Mouse (Mus musculus): Measurements from ENCODE around the gene Idua.

Gene Idua

DNA sequence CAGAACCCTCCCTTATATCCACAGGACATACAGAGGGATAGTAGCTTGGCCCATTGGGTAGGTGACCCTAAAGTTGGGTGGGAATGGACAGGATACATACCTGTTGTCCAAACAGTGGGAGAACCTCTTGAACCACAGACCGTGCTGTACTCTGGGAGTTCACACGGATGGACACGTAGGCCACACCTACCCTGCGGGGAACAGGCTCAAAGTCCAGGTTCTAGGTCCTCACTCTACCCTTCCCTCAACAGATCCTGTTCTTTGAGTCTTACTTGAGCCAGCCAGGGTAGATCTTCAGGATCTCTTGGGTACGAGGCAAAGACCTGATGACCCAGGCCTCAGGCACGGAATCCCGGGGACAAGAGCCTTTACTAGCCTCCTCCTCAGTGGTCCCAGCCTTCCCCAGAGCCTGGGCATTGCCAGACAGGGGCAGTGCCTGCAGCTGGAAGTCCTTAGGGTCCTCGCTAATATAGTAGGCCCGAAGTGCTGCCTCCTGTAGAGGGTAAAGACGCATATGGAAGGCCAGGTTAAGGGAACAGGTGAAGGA, 5.6 kb upstream of the Idua start:
- no peak for DNase-seq (ENCODE audit: low spot score in 2 of 2)

DNA sequence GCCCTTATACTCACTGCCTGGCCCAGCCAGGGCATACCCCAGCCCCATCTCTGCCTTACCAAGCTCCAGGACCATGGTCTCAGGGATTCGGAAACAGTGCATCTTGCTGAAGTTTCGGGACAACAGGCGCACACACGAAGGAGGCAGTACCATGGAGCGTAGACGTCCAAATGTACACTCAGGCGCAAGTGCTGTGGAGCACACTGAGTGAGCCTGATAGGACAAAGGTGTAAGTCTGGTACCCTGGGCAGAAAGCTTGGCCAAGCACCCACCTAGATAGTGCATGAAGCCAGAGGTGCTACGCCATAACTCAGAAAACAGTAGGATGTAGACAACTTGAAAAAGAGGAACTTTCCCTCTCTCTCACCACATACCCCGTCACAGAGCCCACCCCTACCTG, 4.8 kb upstream of the Idua start:
- no peak for DNase-seq (ENCODE audit: low spot score in 2 of 2)

DNA sequence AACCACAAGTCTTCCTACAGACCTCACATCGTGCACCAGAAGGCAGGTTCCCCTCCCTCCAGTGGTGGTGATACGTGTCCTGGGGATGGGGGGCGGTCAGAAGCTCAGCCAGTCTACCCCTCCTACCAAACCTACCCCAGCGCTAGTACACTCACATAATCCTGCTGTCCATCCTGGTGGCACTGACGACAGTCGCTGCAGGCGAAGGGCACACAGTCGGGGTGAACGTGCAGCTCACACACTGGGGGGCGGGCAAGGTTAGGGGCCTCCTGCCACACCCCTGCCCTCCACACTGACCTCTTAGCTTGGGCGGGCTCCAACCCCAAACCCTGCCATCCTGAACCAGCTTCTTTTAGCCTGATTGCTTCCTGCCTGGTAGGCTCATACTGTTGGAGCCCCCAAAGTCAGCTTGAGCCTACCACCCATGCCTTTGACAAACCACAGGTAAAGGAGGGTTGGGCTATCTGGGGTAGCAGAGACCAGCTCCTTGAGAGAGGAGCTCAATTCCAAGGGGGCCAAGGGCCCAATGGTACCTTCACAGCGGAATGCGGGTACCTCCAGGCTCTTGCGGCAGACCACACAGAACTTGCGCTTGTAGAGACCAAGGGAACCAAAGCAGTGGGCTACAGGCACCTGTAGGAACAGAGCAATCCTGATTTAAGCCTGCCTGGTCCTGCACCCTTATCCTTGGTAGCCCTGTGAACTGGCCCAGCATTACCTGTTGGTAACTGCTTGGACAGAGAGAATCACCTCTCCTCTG, 4.1 kb upstream of the Idua start:
- DNase-seq (ENCODE audit: low spot score in 2 of 2) = no peak

- no peak for DNase-seq (ENCODE audit: low spot score in 2 of 2)
Measured at GRCm38 (mm10) chr5:108657406-108657805, 2.7 kb upstream of the Idua start.

GRCm38 (mm10) chr5:108658611-108659010, 1.5 kb upstream of the Idua start:
- no peak for DNase-seq (ENCODE audit: low spot score in 2 of 2)

- peak; percentile 89 to 91 for DNase-seq (ENCODE audit: low spot score in 2 of 2)
Measured at GRCm38 (mm10) chr5:108660632-108661268, 619 bp downstream of the Idua start.

DNA sequence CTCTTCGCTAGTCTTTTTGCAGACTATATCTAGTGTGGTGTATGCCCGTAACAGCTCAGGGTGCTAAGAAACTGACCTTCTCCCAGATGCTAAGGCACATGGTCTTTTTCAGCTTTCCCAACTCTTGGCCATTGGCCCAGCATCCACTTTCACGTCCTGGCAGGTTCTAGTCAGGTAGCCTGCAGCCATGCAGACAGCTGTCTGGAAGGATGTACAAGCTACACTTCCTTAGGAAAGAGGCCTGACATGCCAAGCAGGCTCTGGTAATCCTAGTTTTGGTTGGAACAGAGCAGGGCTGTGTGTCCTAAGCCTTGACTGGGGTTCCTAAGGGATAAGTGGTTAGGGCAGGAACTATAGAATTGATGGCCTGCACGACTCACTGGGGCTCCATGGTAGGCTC, 2.6 kb downstream of the Idua start:
- DNase-seq (ENCODE audit: low spot score in 2 of 2) = no peak

- DNase-seq (ENCODE audit: low spot score in 2 of 2) = no peak
Measured at GRCm38 (mm10) chr5:108665066-108665465, 4.9 kb downstream of the Idua start.

GRCm38 (mm10) chr5:108667370-108667769, 7.2 kb downstream of the Idua start:
- no peak for DNase-seq (ENCODE audit: low spot score in 2 of 2)

DNA sequence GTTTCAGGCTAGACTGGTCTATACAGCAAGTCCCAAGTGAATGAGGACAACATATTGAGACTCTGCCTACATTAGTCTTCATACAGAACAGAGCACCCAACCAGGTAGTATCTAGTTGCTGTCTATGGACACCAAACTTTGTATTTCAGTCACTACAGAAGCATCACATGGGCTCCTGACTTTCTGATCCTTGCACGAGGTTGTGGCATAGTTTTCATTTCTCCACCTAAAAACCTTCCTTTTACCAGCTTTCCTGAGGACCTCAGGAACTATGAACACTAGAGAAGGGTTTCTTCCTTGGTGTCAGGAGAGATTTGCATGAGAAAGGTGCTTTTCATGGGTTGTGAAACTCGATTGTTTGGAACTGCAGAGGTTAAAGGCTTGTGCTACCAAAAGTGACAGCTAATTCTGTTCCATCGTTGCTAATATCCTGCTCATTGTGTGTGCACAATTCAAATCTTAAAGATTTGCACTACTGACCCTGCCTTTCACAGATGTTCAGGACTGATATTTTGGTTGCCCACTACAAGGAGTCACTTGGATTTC, 8.3 kb downstream of the Idua start:
- no peak for DNase-seq (ENCODE audit: low spot score in 2 of 2)

- DNase-seq (ENCODE audit: low spot score in 2 of 2) = peak; percentile 85 to 91
Measured at GRCm38 (mm10) chr5:108668977-108669936, 9.1 kb downstream of the Idua start, which contains the start of gene Dgkq. Dgkq (minus strand) TSS chr5:108669672.

DNA sequence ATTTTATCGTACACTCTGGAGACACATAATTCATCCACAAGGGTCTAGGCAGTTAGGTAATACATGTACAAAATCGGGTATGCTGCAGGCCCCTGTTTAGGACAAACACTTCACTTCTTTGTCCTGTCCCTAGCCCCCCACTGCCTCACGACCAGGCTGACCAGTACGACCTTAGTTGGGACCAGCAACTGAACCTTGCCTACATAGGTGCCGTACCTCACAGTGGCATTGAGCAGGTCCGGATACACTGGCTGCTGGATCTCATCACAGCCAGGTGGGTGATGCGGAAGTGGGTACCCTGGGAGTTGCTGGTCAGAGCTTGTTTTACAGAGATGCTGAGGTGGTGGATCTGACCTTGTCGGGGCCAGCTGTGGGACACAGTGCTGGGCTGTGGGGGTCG, 9.9 kb downstream of the Idua start:
- no peak for DNase-seq (ENCODE audit: low spot score in 2 of 2)

DNA sequence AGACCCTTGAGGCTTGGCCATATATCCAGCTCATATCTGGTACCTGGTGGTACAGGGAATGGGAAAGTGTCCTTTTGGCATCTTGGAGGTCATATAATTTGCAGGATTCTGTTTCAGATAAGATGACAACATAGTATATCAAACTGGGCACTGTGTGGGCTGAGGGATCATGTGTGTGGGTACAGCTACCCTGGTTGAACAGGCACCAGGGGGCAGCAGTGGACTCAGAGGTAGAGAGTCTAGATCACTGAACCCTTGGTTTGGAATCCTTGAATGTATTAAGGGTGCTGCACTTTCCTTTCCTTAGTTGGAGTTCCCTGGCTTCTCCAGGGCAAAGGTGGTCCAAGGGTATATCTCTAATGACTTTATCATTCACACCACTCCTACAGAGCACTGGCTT, 10.7 kb downstream of the Idua start:
- DNase-seq (ENCODE audit: low spot score in 2 of 2) = peak in 1 of 2 experiments; percentile 29

GRCm38 (mm10) chr5:108671757-108672156, 11.6 kb downstream of the Idua start:
- DNase-seq (ENCODE audit: low spot score in 2 of 2) = no peak

DNA sequence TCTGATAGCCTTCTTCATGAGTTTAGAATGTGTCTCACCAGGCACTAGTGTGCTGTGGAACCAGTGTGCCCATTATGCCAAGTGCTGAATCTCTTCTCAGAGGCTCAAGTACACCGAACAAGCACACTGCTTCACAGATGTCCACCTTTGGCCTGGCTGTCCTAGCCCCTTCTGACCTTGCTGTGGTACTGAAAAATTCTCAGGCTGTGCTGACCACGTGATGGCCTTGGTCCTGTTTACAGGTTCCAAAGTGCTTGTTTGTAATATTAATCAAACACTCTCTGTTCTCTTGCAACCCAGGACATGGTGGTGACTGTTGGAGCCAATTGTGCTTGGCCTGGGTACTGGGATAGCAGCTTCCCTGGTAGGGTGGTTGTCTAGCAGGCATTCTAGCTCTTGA, 14.5 kb downstream of the Idua start:
- no peak for DNase-seq (ENCODE audit: low spot score in 2 of 2)

DNA sequence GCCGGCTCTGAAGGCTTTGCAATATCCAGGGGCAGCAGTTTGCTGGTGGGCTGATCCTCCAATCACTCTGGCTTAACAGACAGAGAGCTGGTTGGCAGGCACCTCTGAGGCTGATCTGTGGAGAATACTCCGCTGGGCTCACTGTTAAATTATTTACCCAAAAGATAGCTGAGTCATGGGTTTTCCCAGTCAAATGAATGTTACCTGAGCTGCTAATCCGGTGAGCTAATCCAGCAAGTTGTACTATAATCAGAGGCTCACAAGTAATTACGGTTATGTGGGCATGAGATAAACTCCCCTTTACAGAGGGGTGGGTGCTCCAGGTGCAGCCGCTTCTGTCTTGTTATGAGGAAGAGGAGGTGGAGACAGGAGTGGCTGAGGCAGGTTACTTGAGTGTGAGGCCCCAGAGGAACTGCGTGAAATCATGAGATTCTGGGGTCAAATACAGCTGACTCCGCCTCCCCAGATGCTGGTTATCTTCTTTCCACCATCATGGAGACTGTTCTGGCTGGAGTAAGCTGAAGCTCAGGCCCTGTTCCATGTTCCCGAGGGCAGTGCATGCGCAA, 15.2 kb downstream of the Idua start, which contains the start of gene Slc26a1:
Gene Slc26a1, minus strand, starts transcription at position 319 of the 566 bp plus-strand sequence.
- no peak for DNase-seq (ENCODE audit: low spot score in 2 of 2)

DNA sequence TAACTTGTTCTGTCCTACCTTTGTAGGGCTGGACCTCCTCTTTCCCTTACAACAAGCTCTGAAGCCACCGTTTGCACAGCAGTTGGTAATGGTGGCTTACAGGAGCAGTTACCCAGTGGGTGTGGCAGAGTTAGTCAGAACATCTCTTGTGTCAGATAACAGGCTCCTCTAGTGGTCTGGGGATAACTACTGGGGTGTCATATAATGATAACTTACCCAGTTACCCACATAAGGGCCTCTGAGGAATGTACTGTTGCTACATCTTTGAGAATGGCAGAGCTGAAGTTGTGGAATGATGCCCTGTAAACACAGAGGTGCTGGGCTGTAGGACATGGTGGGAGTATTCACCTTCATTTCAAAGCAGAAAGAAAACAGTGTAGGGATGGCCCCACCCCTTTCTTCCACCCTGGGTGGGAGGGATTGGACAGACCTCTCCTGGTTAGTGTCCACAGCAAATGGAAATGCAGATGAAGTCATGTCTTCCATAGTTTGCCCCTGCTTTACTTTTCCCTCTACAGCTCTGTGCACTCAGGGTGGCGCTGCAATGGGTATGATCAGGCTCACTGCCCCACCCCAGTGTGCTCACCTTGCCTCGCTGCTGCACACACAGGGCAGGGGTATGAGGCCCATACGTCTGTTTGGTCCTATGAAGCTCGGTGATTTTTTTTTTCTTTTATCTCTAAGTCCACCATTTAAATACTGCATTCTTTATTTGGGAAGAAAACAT, 16.8 kb downstream of the Idua start:
- DNase-seq (ENCODE audit: low spot score in 2 of 2) = no peak

- DNase-seq (ENCODE audit: low spot score in 2 of 2) = no peak
Measured at GRCm38 (mm10) chr5:108677605-108678295, 17.6 kb downstream of the Idua start.

DNA sequence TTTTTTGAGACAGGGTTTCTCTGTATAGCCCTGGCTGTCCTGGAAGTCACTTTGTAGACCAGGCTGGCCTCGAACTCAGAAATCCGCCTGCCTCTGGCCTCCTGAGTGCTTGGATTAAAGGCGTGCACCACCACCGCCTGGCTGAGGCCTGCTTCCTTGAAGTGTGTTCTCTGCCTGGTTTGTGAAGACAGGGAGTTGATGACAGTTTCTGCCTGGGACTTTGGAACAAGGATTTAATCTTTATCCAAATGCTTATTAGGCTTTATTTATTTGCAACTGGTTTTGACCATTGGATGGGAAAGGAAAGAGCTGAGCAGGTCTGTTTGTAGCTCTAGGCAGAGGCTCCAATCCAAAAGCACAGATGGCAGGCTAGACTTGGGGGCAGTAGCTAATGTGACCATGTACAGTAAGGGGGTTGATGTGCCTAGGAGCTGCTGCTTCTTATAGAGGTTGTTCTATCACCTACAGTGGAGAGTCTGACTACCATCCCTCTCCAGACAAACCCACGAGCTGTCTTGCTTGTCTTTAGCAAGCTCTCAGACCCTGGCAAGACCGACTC, 18.2 kb downstream of the Idua start:
- DNase-seq (ENCODE audit: low spot score in 2 of 2) = no peak

DNA sequence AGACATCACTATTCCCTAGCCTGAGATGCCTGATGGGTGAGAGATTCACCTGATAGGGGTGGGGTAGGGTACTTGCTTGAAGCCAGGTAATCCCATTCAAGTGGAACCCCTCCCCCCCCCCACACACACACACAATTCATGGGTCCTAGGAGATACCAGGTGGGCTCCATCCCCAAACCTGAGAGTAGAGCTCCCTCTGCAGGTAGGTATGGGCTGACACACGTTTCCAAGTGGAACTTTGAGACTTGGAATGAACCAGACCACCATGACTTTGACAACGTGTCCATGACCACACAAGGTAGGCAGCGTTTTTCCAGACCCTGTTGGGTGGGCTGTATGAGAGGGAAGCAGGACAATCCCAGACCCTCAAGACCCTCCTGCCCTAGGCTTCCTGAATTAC, 19.8 kb downstream of the Idua start:
- DNase-seq (ENCODE audit: low spot score in 2 of 2) = no peak

Data from urinary bladder, postnatal 36 days (tissue).